Mouse (Mus musculus) intestine, embryonic 15.5 days (tissue): ENCODE data around the gene Abcd3. TPM values are rescaled to one million over a fixed set of nuclear protein-coding genes. Genes with fewer than 3 reads are reported as not detected.

Source experiments
- ATAC-seq: fragments of 200-750 bp; cut with Nextera tagmentation; 2 replicates; pipeline ENCODE4 v1.8.0; 2017; ENCODE audit warnings: moderate TSS enrichment, moderate library complexity
- H3K27ac ChIP-seq: fragments of 300-500 bp; sonication (generic); 2 replicates; pipeline ENCODE4 v1.5.1; 2015; ENCODE audit warnings: mild to moderate bottlenecking, inconsistent platforms
- H3K27me3 ChIP-seq: fragments of 300-500 bp; sonication (generic); replicated peaks from 2 replicates; pipeline ENCODE4 v1.6.1; 2015; ENCODE audit warnings: inconsistent platforms
- H3K36me3 ChIP-seq: fragments of 300-500 bp; sonication (generic); 2 replicates; pipeline ENCODE4 v1.6.1; 2015; ENCODE audit warnings: inconsistent platforms
- H3K4me1 ChIP-seq: fragments of 300-500 bp; sonication (generic); replicated peaks from 2 replicates; pipeline ENCODE4 v1.6.1; 2015; ENCODE audit warnings: inconsistent platforms
- H3K4me2 ChIP-seq: fragments of 300-500 bp; sonication (generic); replicated peaks from 2 replicates; pipeline ENCODE4 v1.6.1; 2015; ENCODE audit warnings: mild to moderate bottlenecking, inconsistent platforms
- H3K4me3 ChIP-seq: fragments of 300-500 bp; sonication (generic); replicated peaks from 2 replicates; pipeline ENCODE4 v1.5.1; 2015; ENCODE audit warnings: inconsistent platforms
- H3K9ac ChIP-seq: fragments of 300-500 bp; sonication (generic); 2 replicates; pipeline ENCODE4 v1.6.1; 2015; ENCODE audit warnings: inconsistent platforms
- H3K9me3 ChIP-seq: fragments of 300-500 bp; sonication (generic); 2 replicates; pipeline ENCODE4 v1.6.1; 2016; ENCODE audit warnings: inconsistent platforms
- WGBS: fragments of 180-500 bp; shearing (Covaris S2); methylation state at CpG from one replicate; pipeline ENCODE4 v1.1.7; 2015; 5-methylcytosine and 5-hydroxymethylcytosine counted together
- polyA plus RNA-seq: library from polyadenylated mRNA; unstranded; fragments of >200 nt; fragmentation: Nextera tagmentation; extraction: Ambion mirVana; gene quantifications from 2 replicates; pipeline ENCODE4 v1.2.1, GENCODE M21; 2015

Abcd3 gene
- polyA plus RNA-seq = 59.4 and 61.7 TPM in 2 replicates

DNA sequence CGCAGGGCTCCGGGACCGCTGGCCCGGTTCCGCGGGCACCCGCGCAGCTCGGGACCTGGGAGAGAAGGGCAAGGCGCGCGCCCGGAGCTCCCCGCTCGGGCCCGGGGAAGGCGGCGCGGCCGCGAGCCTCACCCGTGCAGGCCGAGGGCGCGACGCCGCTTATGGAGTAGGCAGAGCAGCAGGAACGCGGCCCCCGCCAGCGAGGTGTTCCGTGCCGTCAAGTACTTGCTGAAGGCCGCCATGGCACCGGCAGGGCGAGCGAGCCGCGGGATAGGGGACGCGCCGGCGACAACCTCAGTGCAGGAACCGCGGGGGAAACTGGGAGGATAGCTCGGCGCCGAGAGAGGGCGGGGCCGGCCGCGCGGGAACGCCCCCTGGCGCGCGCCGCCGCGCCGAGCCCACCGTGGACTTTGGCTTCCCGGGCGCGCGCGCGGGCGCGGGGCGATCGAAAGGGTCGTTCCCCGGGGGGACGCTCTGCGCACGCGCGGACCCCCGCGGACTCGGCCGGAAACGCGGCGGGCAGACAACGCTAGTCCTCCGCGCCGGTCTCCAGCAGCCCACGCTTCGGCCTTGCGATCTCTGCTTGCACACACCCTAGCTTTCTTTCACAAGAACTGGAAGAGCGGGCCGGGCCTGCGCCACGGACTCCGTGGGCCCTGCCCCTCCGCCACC is at the start of gene Abcd3:
Gene Abcd3 (minus strand): TSS at position 426 of the 672 bp plus-strand sequence.
- H3K27ac ChIP-seq = peak within 1 kb of the TSS; percentile 99
- WGBS = under 1% methylated on average over 95 of the region's 99 CpGs
- H3K4me2 ChIP-seq = peak within 1 kb of the TSS; percentile 55
- peak within 1 kb of the TSS; percentile 85 for H3K4me3 ChIP-seq
- H3K9me3 ChIP-seq = no peaks in the 10 kb centered on the region
- H3K9ac ChIP-seq = peak within 1 kb of the TSS; percentile 96
- no peaks in the 10 kb centered on the region for H3K27me3 ChIP-seq
- H3K36me3 ChIP-seq = no peaks in the 10 kb centered on the region
- peak; percentile 92 for ATAC-seq
- H3K4me1 ChIP-seq = peaks cover 11% of the 10 kb centered on the region; the same call in 1 of the 2 replicates

DNA sequence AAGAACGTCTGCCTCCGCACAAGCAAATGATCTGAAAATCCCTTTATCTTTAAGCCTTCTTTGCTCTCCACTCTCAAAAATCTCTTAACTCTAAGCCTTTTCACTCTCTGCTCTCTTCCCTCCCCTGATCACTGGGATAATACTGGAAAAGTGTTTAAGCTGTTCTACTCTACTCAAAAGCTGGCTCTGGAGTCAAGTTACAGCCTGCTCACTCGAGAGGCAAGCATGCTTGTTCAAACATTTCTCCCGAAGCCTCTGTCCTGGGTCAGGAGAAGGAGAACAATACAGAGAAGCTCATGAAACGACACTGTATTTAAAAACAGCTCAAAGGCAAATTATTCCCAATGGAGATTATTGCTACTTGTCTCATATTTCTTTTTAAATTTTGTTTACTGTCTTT is 44.0 kb upstream of the Abcd3 start:
- Histone ChIP-seq H3K4me2 (no peak overlapping the region), H3K27me3 (no peaks in the 10 kb centered on the region), H3K4me3 (no peak overlapping the region), H3K9me3 (no peaks in the 10 kb centered on the region), H3K36me3 (no peaks in the 10 kb centered on the region), H3K9ac (no peak overlapping the region), H3K4me1 (peaks cover 2% of the 10 kb centered on the region; the same call in 1 of the 2 replicates), H3K27ac (no peak overlapping the region)
- 32% methylated on average over 5 of the region's 5 CpGs for WGBS
- ATAC-seq = no peak

DNA sequence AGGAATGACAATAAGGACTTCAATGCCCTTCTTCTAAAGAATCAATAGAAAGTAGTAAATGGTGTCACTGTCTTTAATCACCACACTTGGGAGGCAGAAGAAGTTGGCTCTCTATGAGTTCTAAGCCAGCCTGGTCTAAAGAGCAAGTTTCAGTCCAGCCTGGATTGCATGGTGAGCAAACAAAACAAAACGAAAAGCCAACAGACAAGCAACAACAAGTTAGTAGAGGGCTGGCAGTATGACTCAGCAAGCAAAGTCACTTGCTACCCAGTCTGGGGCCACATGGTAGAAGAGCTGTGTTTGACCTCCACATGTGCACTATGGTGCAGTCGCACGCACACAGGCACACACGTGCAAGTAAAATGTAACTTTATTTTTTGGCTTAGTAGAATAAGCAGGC is 41.0 kb upstream of the Abcd3 start:
- Histone ChIP-seq H3K9me3 (no peaks in the 10 kb centered on the region), H3K36me3 (no peaks in the 10 kb centered on the region), H3K27me3 (no peaks in the 10 kb centered on the region), H3K4me3 (no peak overlapping the region), H3K4me2 (no peak overlapping the region), H3K9ac (no peak overlapping the region), H3K4me1 (peaks cover 5% of the 10 kb centered on the region; the same call in 1 of the 2 replicates), H3K27ac (no peak overlapping the region)
- WGBS = 92% methylated on average over 4 of the region's 4 CpGs
- no peak for ATAC-seq

DNA sequence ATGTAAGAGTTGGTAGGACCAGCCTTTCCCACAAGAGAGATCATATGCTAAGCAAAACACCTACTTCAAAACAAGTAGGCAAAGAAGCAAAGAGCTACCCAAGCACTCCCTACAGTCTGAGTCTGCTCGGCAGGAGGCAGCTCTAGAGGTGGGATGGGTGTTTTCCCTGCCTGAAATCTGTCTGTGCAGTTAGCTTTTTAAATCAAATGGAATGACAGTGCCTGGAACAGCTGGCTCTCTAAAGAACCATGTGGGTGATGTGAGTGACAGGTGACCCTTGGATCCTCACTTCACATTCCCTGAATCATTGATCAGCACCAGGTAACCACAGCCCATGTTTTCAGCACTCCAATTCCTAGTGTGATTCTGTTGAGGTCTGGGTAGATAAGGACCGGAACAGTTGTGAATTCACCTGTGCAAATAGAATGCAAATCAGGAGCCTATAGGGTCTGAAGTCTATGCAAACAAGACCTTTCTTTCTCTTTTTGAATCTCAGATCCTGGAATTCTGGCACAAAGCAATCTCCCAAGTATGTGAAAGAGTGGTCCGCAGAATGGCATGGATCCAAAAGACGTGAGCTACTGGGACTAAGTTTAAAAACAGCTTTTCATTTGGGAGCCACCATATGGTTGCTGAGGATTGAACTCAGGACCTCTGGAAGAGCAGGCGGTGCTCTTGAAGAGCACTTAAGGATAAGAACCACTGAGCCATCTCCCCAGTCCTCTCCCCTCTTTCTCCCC is 38.8 kb upstream of the Abcd3 start:
- peak overlapping the region; percentile 26; the same call in 1 of the 2 replicates for H3K4me2 ChIP-seq
- ATAC-seq = peak; percentile 70
- H3K27ac ChIP-seq = no peak overlapping the region

DNA sequence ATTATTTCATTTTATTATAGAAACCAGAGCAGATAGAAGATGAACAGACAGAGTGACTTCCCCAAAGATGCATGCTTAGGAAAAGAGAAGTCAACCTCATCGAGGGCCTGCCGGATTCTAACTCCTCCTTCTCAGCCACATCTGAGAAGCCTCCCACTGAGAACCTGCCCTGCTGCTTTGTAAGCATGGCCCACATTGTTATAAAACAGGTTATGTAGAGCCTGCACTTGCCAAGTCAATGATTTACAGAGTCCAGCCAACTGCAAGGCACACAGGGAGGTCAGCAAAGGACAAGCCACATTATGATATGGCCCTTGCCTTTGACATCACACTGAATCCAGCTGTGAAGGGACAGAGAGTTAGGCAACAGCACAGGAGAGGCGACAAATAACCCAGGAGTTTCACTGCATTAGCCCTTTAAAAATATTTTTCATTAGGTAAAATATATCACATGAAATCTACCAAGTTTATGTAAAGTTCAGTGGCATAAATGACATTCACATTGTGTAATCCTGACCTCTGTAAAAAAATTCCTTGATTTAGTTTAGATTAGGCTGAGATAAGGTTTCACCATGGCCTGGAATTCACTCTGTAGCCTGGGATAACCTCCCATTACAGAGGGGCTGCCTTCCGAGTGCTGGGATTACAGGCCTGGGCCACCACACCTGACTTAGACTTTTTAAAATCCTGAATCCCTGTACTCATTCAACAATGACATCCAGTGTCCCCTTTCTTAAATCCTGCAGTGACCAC is 37.1 kb upstream of the Abcd3 start:
- Histone ChIP-seq H3K27me3 (no peaks in the 10 kb centered on the region), H3K4me1 (peaks cover 5% of the 10 kb centered on the region; the same call in 1 of the 2 replicates), H3K4me3 (no peak overlapping the region), H3K9me3 (no peaks in the 10 kb centered on the region), H3K4me2 (no peak overlapping the region), H3K27ac (no peak overlapping the region), H3K36me3 (no peaks in the 10 kb centered on the region), H3K9ac (no peak overlapping the region)
- peak; percentile 96 for ATAC-seq
- 38% methylated on average over 4 of the region's 4 CpGs for WGBS

More for the DNA sequence above, 38.8 kb upstream of the Abcd3 start:
- Histone ChIP-seq H3K4me1 (peaks cover 5% of the 10 kb centered on the region; the same call in 1 of the 2 replicates), H3K9ac (no peak overlapping the region), H3K36me3 (no peaks in the 10 kb centered on the region), H3K4me3 (no peak overlapping the region), H3K9me3 (no peaks in the 10 kb centered on the region), H3K27me3 (no peaks in the 10 kb centered on the region)
- WGBS = 38% methylated on average over 5 of the region's 5 CpGs

DNA sequence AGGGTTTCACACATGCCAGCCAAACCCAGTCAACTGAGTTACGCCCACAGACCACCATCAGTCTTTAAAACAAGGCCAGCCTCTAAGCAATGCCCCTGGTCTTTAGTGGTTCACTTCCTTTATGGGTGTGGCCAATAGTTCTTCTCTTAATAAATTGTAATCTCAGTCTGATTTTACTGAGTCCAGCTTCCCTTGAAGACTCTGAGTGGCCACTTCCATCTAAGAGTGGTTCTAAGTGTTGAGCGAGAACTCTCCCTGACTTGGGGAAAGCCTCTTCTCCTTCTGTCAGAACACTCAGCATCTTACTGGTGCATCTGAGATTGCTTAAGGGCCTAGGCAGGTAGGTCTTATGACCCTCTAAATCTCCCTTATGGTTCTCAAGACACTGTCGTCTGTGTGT is 35.9 kb upstream of the Abcd3 start:
- ATAC-seq = no peak
- H3K9ac ChIP-seq = no peak overlapping the region
- H3K4me2 ChIP-seq = no peak overlapping the region

DNA sequence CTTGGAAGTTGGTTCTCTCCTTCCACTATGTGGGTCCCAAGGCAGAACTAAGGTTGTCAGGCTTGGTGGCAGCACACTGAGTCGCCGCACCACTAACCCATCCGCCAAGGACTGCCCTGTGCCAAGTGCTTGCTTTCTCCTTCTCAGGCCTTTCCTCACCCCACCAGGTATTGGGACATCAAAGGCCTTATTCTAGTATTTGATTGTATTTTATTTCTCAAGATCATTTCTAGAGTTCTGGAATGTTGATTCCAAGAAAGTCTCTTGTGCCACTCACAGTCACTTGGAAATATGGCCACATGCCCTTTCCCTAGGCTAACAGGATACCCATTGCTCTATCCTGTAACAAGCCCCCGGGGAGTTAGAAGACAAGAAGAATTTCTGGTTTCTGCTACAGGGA is 35.3 kb upstream of the Abcd3 start:
- Histone ChIP-seq H3K4me3 (no peak overlapping the region), H3K4me2 (no peak overlapping the region), H3K9ac (no peak overlapping the region), H3K36me3 (no peaks in the 10 kb centered on the region), H3K27ac (no peak overlapping the region), H3K9me3 (no peaks in the 10 kb centered on the region), H3K4me1 (peaks cover 5% of the 10 kb centered on the region; the same call in 1 of the 2 replicates), H3K27me3 (no peaks in the 10 kb centered on the region)
- ATAC-seq = no peak
- WGBS = 94% methylated on average over 4 of the region's 4 CpGs

More for the DNA sequence above, 35.9 kb upstream of the Abcd3 start:
- H3K4me1 ChIP-seq = peaks cover 5% of the 10 kb centered on the region; the same call in 1 of the 2 replicates
- 82% methylated on average over 3 of the region's 3 CpGs for WGBS
- H3K27ac ChIP-seq = no peak overlapping the region
- H3K4me3 ChIP-seq = no peak overlapping the region
- no peaks in the 10 kb centered on the region for H3K9me3 ChIP-seq
- no peaks in the 10 kb centered on the region for H3K27me3 ChIP-seq
- H3K36me3 ChIP-seq = no peaks in the 10 kb centered on the region

DNA sequence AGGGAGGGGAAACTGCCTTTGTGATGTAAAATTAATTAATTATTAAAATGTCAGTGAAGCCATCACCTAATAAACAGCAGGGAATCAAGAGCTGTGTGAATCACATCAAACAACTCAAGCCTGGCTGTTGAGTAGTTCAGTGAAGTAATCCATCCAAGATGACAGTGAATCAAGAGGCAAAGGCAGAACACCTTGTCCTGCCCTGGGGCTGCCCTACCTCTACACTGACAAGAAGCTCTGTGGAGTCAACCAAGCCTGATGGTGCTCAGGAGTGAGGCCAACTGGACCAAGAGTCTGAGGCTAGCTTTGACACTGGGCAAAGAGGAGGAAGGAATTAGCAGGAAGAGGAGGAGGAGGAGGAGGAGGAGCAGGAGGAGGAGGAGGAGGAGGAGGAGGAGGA is 32.2 kb upstream of the Abcd3 start:
- ATAC-seq = no peak
- no peaks in the 10 kb centered on the region for H3K9me3 ChIP-seq

DNA sequence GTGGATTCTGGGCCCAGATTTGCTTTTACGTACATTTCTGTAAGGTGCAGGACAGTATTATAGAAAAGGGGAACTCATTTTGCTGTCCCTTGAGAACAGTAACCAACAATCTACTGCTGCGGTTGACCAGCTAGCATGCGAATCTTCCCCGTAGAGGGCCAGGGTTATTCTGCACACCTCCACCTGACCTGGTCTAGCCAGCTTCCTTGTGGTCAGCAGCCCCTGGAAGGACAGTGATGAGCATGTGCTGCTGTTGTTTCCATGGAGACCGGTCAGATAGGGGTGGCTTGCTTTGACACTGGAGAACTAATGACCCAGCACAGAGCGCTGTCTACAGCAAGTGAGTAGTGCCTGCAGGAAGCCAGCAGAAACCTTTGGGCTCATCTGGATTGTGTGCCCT is 29.6 kb upstream of the Abcd3 start:
- no peaks in the 10 kb centered on the region for H3K36me3 ChIP-seq
- no peak for ATAC-seq

More for the DNA sequence above, 32.2 kb upstream of the Abcd3 start:
- Histone ChIP-seq H3K27ac (no peak overlapping the region), H3K4me1 (no peaks in the 10 kb centered on the region), H3K36me3 (no peaks in the 10 kb centered on the region), H3K9ac (no peak overlapping the region), H3K4me3 (no peak overlapping the region), H3K27me3 (no peaks in the 10 kb centered on the region), H3K4me2 (no peak overlapping the region)

DNA sequence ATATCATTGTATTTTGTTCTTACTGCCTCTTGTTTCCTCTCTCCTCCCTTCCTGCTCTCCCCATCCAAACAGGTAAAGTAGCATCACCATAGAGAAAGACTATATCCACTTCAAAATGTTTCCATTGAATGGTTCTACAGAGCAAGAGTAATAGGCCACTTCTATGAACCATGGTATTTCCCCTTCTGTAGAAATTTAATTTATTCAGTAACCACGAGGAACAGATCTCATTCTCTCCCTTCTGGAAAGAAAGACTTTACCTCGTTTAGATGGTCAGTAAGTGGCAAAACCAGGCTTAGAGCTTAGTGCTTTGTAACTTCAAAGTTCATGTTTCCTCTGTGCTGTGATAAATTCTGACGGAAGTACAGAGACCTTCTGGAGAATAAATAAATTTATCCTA is 28.9 kb upstream of the Abcd3 start:
- Histone ChIP-seq H3K27ac (no peak overlapping the region), H3K36me3 (no peaks in the 10 kb centered on the region), H3K4me1 (no peaks in the 10 kb centered on the region), H3K4me3 (no peak overlapping the region), H3K27me3 (no peaks in the 10 kb centered on the region), H3K4me2 (no peak overlapping the region), H3K9ac (no peak overlapping the region), H3K9me3 (no peaks in the 10 kb centered on the region)
- 78% methylated on average over 3 of the region's 3 CpGs for WGBS
- no peak for ATAC-seq

More for the DNA sequence above, 29.6 kb upstream of the Abcd3 start:
- Histone ChIP-seq H3K27me3 (no peaks in the 10 kb centered on the region), H3K9me3 (no peaks in the 10 kb centered on the region), H3K4me2 (no peak overlapping the region), H3K4me3 (no peak overlapping the region), H3K9ac (no peak overlapping the region), H3K4me1 (no peaks in the 10 kb centered on the region), H3K27ac (no peak overlapping the region)
- WGBS = 85% methylated on average over 6 of the region's 6 CpGs

DNA sequence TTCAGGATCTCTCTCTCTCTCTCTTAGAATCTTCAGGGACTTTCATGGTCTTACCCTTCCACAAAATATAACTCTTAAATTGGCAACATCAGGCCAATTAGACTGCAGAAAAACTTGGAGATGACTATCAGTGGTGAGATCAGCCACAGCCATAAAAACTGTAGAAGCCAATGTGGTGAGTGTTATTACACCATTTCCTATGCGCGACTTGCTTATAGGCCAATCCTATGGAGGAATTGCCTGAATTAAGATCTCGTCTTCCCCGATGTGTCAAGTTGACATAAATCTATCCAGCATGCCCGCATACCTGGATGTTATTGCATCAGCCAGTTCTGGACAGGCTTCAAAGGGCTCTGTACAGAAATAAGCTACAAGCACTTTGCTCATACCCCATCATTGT is 28.2 kb upstream of the Abcd3 start:
- ATAC-seq = no peak
- H3K27ac ChIP-seq = no peak overlapping the region
- H3K4me1 ChIP-seq = no peaks in the 10 kb centered on the region
- H3K9ac ChIP-seq = no peak overlapping the region
- H3K4me2 ChIP-seq = no peak overlapping the region
- H3K4me3 ChIP-seq = no peak overlapping the region
- H3K9me3 ChIP-seq = no peaks in the 10 kb centered on the region
- no peaks in the 10 kb centered on the region for H3K36me3 ChIP-seq
- no peaks in the 10 kb centered on the region for H3K27me3 ChIP-seq
- WGBS = 83% methylated on average over 5 of the region's 5 CpGs

DNA sequence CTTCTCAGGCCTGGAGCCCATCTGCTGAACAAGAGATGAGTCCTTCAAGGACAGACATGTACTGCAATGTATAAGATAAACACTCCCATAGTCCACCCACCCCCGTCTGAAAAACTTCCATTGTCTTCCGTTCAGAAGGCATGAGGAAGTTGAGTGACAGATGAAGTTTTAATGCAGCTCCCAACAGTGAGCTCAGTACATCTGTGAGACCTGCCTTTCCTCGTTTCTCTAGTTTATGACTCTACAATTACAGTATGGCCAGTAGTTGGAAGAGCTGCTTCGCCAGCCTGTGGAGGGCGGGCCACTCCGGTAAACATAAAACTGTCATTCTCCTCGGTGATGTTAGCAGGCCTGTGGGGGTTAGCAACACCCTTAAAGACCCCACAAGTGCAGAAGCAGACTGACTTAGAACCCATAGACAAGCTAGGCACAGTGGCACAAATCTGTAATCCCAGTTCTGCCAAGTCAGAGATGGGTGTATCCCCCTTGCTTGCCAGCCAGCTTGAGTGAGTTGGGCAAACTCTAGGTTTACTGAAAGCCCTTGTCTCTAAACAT is 27.3 kb upstream of the Abcd3 start:
- Histone ChIP-seq H3K36me3 (no peaks in the 10 kb centered on the region), H3K27ac (no peak overlapping the region), H3K4me3 (no peak overlapping the region), H3K9ac (no peak overlapping the region), H3K27me3 (no peaks in the 10 kb centered on the region), H3K4me2 (no peak overlapping the region), H3K9me3 (no peaks in the 10 kb centered on the region), H3K4me1 (no peaks in the 10 kb centered on the region)
- peak; percentile 83 for ATAC-seq
- WGBS = 28% methylated on average over 7 of the region's 7 CpGs
